Mouse (Mus musculus): Measurements from ENCODE around the gene Tyw1.

The Tyw1 gene

GRCm38 (mm10) chr5:130255017-130255720, at the start of gene Tyw1, which contains the start of gene Sbds:
Tyw1 (plus strand) TSS chr5:130255619.
Sbds (minus strand) TSS chr5:130255530.
- DNase-seq = peak; percentile 95 to 98

DNA sequence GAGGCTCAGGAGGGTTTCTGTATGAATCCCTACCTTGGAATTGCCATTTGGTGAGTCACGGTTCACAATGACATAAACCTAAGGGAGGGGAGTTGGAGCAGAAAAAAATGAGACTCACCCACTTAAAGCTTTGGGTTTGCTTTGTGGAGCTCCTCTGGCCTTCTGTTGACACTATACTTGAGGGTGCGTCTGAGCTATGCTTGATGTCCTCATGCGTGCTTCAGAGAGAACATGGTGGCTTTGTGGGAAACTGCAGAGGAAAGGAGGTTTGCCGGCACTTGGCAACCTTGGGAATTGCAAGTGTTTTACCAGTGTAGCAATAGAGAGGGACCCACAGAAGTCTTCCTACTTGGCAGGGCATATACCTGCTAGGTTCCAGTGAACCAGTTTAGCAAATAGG, 48.1 kb upstream of the Tyw1 start:
- DNase-seq = no peak

DNA sequence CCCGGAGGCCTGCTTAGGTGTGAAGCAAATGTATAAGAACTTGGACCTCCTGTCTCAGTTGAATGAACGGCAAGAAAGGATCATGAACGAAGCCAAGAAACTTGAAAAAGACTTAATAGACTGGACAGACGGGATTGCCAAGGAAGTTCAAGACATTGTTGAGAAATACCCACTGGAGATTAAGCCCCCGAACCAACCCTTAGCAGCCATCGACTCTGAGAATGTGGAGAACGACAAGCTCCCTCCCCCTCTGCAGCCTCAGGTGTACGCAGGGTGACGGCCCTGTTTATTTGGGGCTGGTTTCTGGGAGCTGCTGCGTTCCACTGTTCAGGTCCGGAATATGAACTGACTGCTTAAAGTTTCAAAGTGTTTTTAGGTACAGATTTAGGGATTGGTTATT, 42.5 kb upstream of the Tyw1 start:
- DNase-seq = no peak

DNA sequence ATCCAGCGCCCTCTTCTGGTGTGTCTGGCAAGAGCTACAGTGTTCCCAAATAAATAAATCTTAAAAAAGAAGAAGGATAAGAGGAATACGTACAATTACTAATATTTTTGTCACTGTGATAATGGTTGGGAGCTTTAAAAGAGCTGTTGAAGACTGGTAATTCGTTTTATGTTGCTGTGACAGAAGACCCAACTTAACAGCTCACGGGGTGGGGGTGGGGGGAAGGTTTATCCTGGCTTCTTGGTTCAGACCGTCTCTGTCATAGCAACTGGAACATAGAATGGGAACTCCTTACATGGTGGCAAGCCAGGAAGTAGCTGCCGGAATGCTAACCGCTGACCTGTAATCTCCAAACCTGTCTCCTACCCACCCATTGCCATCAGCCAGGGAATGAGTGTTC, 38.6 kb upstream of the Tyw1 start, which contains the start of gene Tmem248:
TSS of gene Tmem248 (plus strand) at position 301 of the 400 bp plus-strand sequence.
- DNase-seq = no peak

DNA sequence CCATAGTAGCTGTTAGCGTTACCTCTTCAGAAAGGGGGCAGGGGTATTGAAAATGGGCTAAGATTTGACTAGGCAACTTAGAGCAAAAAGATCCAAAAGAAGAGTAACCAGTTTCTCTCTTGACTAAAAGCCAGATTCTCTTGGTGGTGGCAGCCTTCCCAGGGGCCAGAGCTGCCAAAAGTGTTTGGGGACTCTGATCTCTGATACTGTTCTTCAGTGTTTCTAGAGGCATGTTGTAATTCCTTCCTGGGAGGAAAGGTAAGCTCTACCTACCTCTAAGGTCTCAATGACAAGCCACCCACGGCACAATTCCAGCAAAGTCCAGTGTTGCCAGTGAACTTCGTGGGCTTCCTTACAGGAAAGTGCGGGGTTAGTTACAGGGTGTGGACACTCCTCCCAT, 38.0 kb upstream of the Tyw1 start:
- no peak for DNase-seq

DNA sequence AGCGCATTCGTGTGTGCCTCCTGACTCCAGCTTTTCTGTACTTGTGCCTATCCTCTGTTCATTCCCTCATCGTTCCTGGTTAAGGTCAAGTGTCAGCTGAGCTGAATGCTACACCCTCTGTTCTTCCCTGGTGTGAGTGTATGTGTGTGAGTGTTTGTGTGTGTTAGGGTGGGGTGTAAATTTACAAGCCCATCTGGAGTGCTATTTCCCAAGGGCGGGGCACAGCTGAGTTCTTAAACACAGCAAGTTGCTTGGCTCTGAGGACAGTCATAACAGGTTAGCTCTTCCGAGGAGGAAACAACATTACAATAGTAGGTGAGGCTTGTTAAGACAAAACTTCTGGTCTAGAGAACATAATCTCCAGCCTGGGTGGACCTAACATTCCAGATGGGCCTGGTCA, 37.1 kb upstream of the Tyw1 start:
- no peak for DNase-seq

DNA sequence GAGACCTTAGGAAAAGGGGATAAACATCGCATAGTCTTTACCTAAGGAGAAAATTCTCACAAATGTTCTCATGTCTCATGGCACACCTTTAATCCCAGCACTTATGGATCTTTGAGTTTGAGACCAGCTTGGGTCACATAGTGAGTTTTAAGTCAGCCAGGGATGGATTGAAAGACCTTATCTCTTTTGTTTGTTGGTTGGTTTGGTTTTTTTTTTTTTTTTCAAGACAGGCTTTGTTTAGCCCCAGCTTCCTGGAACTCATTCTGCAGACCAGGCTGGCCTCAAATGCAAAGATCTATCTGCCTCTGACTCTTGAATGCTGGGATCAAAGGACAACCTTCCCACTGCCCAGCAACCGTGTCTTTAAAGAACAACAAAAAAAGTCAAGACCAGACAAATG, 34.1 kb upstream of the Tyw1 start:
- no peak for DNase-seq

DNA sequence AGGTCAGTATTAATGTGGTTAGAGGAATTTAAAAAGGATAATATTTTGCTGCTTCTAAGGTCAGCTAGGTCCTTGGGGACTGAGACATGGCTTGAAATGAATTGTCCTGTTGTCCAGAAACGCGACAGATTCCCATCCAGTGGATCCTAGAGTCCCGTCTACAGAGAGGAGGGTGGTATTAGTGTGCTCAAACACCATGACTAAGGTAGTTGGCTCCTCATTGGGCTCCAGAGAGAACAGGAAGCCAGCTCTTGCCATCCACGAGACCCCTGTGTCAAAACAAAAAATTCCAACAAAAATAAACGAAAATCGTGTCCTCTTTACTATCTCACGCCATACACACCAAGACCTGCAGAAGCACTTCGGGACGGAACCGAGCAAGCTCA, 33.7 kb upstream of the Tyw1 start:
- DNase-seq = no peak

GRCm38 (mm10) chr5:130222146-130223004, 33.0 kb upstream of the Tyw1 start:
- DNase-seq = peak; percentile 99

DNA sequence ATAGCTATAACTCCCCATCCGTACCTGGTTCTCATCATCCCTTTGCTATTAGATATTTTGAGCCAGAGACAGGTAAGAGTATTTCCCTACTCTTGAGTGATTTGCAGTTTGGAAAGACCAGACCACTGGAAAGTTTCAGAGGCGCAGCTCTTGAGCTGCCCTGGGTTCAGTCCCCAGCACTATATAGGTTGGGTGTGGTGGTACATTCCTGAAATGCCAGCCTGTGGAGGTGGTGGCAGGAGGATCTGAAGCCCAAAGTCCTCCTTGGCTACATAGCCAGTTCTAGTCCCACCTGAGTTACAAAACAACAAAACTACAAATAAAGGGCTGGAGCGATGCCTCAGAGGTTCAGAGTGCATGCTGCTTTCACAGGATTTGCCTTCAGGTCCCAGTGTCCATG, 28.6 kb upstream of the Tyw1 start:
- no peak for DNase-seq

- no peak for DNase-seq
Observed at GRCm38 (mm10) chr5:130228120-130228519, 27.3 kb upstream of the Tyw1 start.

GRCm38 (mm10) chr5:130236302-130236701, 19.1 kb upstream of the Tyw1 start:
- no peak for DNase-seq

GRCm38 (mm10) chr5:130239236-130239635, 16.2 kb upstream of the Tyw1 start:
- DNase-seq = no peak

DNA sequence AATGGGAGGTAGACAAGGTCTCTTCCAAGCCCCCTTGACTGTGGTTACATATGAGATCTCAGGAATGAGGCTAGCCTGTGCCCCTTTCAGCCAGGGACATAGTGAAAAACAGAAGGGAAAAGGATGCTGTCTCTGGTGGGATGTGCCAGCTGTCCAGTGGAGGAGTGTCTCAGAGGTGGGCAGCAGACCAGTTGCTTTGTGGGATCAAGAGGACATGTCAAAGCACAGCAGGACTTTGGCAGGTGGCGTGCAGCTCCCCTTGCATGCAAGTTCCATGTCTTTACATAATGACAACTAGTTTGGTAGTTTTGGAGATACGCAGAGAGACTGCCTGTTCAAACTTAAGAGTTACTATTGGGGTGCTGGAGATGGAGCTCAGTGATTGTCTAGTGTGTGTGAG, 15.6 kb upstream of the Tyw1 start:
- no peak for DNase-seq

GRCm38 (mm10) chr5:130241426-130241825, 14.0 kb upstream of the Tyw1 start:
- DNase-seq = no peak

GRCm38 (mm10) chr5:130247823-130248222, 7.6 kb upstream of the Tyw1 start:
- no peak for DNase-seq

DNA sequence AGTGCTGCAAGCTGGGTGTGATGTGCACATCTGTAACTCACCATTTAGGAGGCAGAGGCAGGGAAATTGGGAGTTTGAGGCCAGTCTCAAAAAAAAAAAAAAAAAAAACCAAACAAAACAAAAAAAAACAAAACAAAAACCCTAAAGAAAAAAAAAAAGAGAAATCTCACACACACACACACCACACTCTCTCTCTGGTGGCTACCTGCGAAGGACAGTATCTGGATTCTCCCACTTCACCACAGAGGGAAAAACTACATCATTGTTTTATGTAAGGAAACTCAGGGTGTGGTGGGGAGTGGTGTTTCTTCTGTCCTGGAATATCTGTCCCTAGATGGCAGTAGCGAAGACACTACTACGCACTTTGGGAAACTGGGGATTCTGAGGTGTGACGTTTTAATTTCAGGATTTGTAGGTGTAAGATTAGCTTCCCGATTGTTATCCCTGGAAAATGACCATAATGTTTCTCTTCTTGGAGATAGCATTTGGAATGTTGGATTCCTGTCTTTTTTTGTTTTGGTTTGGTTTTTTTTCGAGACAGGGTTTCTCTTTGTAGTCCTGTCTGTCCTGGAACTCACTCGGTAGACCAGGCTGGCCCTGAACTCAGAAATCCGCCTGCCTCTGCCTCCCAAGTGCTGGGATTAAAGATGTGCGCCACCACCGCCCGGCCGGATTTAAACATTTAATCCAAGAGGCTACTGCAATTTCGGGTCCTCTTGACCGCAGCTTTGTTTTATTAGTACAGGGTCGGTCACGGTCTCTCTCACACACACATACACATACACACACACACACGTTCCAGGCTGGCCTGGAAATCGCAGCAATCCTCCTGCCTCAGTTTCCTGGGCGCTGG, 1.0 kb upstream of the Tyw1 start:
- DNase-seq = no peak

- peak; percentile 20 to 30 for DNase-seq
Observed at GRCm38 (mm10) chr5:130255799-130256525, 543 bp downstream of the Tyw1 start.

DNA sequence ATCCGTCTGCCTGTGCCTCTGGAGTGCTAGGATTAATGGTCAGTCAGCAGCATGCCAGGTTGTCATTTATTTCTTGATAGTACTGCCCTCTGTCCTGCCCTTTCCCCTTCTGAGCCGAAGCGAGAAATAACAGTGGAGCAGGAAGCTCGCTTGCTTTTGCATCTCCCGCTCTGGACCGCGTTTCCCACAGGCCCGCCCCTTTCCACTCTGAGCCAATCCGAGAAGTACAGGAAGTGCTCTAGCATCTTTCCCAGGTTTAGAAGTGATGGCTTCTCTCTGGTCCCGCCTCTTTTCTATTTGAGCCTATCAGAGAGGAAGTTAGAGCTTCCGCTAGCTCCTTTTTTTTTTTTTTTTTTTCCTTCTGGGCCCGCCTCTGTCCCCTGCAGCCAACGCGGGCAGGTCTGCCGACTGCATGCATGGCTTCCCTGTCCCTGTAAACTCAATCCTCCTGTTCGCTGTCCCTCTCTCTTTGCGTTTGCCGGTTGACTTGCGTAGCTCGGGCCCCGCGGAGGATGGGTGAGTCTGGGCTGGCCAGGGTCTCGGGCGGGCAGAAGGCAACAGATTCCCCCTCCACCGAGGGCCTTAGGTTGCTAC, 1.4 kb downstream of the Tyw1 start:
- peak; percentile 92 to 94 for DNase-seq

- no peak for DNase-seq
Observed at GRCm38 (mm10) chr5:130257303-130257702, 1.9 kb downstream of the Tyw1 start.

GRCm38 (mm10) chr5:130263454-130263853, 8.0 kb downstream of the Tyw1 start:
- DNase-seq = no peak

GRCm38 (mm10) chr5:130264433-130265005, 9.1 kb downstream of the Tyw1 start:
- no peak for DNase-seq
